Mouse (Mus musculus) heart, adult 2 months (tissue): ENCODE data around the gene Oscp1.

ENCODE experiments used
- CTCF ChIP-seq: fragments of 200-600 bp; IDR thresholded peaks from 2 replicates; pipeline ENCODE4 v1.8.1; 2022; ENCODE audit warnings: antibody characterized with exemption, mild to moderate bottlenecking, moderate library complexity
- POLR2A ChIP-seq: fragments of 200-500 bp; IDR thresholded peaks from 2 replicates; pipeline ENCODE4 v1.6.1; 2011; ENCODE audit warnings: mild to moderate bottlenecking, low read depth, low read length, control low read depth; ENCODE audit not compliant: insufficient read depth

- TF ChIP-seq POLR2A: no peak
- no peak for TF ChIP-seq CTCF
These were observed 23.2 kb downstream of the Oscp1 start for GRCm38 (mm10) chr4:126081601-126082000.
